ENCODE assay signal across 30 mouse cellular contexts in the genomic region with DNA sequence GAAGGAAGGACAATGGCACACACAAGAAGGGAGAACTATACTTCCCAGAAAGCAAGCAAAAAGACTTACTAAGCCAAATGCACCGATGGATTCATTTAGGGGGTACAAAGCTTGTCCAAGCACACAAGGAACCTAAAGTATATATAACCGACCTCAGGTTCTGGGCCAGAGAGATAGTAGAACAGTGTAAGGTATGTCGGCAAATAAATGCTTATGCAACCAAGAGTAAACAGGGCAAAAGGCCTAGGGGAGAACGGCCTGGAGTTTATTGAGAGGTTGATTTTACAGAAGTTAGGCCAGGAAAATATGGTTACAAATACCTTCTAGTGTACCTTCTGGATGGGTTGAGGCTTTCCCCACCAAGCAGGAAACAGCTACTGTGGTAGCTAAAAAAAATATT. TPM values are rescaled to one million over a fixed set of nuclear protein-coding genes. Genes with fewer than 3 reads are reported as not detected.
"Had no signal": no experiment of that assay in that cellular context is flagged by ENCODE, and none has a peak within 500 bp of the region (broad histone marks: within the 10 kb centered on the region; RNA-seq: fewer than 3 reads in every experiment).

No protein-coding gene starts in this region.

- H3K9ac ChIP-seq: embryonic facial prominence, embryonic 12.5 days; embryonic facial prominence, embryonic 13.5 days; embryonic facial prominence, embryonic 15.5 days; forebrain, embryonic 12.5 days; forebrain, embryonic 13.5 days; forebrain, embryonic 15.5 days; forebrain, postnatal 0 days had no signal

- H3K27ac ChIP-seq: embryonic facial prominence, embryonic 10.5 days; embryonic facial prominence, embryonic 12.5 days; embryonic facial prominence, embryonic 13.5 days; embryonic facial prominence, embryonic 15.5 days; forebrain, embryonic 10.5 days; forebrain, embryonic 12.5 days; forebrain, embryonic 13.5 days; forebrain, embryonic 15.5 days had no signal

- H3K4me3 ChIP-seq: embryonic facial prominence, embryonic 10.5 days; embryonic facial prominence, embryonic 12.5 days; embryonic facial prominence, embryonic 13.5 days; embryonic facial prominence, embryonic 15.5 days; erythroblast, embryonic 14.5 days; forebrain, embryonic 10.5 days; forebrain, embryonic 12.5 days; forebrain, embryonic 13.5 days; forebrain, embryonic 15.5 days; gastrocnemius, adult 2 months had no signal

- H3K27me3 ChIP-seq: embryonic facial prominence, embryonic 12.5 days; embryonic facial prominence, embryonic 13.5 days; embryonic facial prominence, embryonic 15.5 days; forebrain, embryonic 12.5 days; forebrain, embryonic 13.5 days; forebrain, embryonic 15.5 days had no signal

- H3K4me2 ChIP-seq: embryonic facial prominence, embryonic 12.5 days; embryonic facial prominence, embryonic 13.5 days; embryonic facial prominence, embryonic 15.5 days; forebrain, embryonic 12.5 days; forebrain, embryonic 13.5 days; forebrain, embryonic 15.5 days had no signal

- H3K9me3 ChIP-seq: embryonic facial prominence, embryonic 10.5 days; embryonic facial prominence, embryonic 12.5 days; embryonic facial prominence, embryonic 13.5 days; embryonic facial prominence, embryonic 15.5 days; forebrain, embryonic 10.5 days; forebrain, embryonic 12.5 days; forebrain, embryonic 13.5 days; forebrain, embryonic 15.5 days had no signal

- ATAC-seq: forebrain, embryonic 13.5 days; forebrain, embryonic 14.5 days; forebrain, embryonic 15.5 days; forebrain, embryonic 16.5 days; forebrain, postnatal 0 days had no signal

- H3K4me1 ChIP-seq: embryonic facial prominence, embryonic 12.5 days; embryonic facial prominence, embryonic 13.5 days; embryonic facial prominence, embryonic 15.5 days; forebrain, embryonic 10.5 days; forebrain, embryonic 12.5 days; forebrain, embryonic 13.5 days; forebrain, embryonic 15.5 days had no signal

- DNase-seq: cerebellum, adult 18-20 months; cerebellum, adult 8-10 months; cerebellum, adult 9-10 months; cerebellum, adult 9-11 months; cerebellum, postnatal 36 days; embryo, embryonic 11 days; forebrain, postnatal 0 days; gastrocnemius, postnatal 36 days; heart, adult 11 months had no signal

- H3K36me3 ChIP-seq: embryonic facial prominence, embryonic 10.5 days; embryonic facial prominence, embryonic 12.5 days; embryonic facial prominence, embryonic 13.5 days; embryonic facial prominence, embryonic 15.5 days; forebrain, embryonic 10.5 days; forebrain, embryonic 12.5 days; forebrain, embryonic 15.5 days had no signal

RNA-seq across cellular contexts. Expression of gene Apol7a, which starts 21.5 kb away (rescaled TPM):
- total RNA-seq: common myeloid progenitor, adult 5-6 weeks; forebrain, postnatal 0 days; granulocyte monocyte progenitor cell, adult 5-6 weeks had no signal
- polyA plus RNA-seq: embryonic facial prominence, embryonic 10.5 days; embryonic facial prominence, embryonic 11.5 days; embryonic facial prominence, embryonic 12.5 days; embryonic facial prominence, embryonic 13.5 days; erythroblast, embryonic 14.5 days; forebrain, embryonic 10.5 days; forebrain, embryonic 11.5 days; forebrain, embryonic 12.5 days; forebrain, embryonic 13.5 days; forebrain, embryonic 14.5 days; forebrain, embryonic 15.5 days; forebrain, embryonic 16.5 days; forebrain, postnatal 0 days had no signal

RNA-seq across cellular contexts. Expression of gene Apol9a, which starts 33.5 kb away (rescaled TPM):
- total RNA-seq: common myeloid progenitor, adult 5-6 weeks; gastrocnemius, adult 18-20 months; gastrocnemius, adult 2 months; gastrocnemius, postnatal 10 days; gastrocnemius, postnatal 14 days; gastrocnemius, postnatal 25 days; gastrocnemius, postnatal 4 days; granulocyte monocyte progenitor cell, adult 5-6 weeks had no signal
- polyA plus RNA-seq: embryonic facial prominence, embryonic 10.5 days; embryonic facial prominence, embryonic 11.5 days; embryonic facial prominence, embryonic 12.5 days; embryonic facial prominence, embryonic 13.5 days; erythroblast, embryonic 14.5 days; forebrain, embryonic 10.5 days; forebrain, embryonic 11.5 days; forebrain, embryonic 12.5 days; forebrain, embryonic 13.5 days; forebrain, embryonic 14.5 days had no signal
